Mouse (Mus musculus): ENCODE results near the gene Grap.

DNA sequence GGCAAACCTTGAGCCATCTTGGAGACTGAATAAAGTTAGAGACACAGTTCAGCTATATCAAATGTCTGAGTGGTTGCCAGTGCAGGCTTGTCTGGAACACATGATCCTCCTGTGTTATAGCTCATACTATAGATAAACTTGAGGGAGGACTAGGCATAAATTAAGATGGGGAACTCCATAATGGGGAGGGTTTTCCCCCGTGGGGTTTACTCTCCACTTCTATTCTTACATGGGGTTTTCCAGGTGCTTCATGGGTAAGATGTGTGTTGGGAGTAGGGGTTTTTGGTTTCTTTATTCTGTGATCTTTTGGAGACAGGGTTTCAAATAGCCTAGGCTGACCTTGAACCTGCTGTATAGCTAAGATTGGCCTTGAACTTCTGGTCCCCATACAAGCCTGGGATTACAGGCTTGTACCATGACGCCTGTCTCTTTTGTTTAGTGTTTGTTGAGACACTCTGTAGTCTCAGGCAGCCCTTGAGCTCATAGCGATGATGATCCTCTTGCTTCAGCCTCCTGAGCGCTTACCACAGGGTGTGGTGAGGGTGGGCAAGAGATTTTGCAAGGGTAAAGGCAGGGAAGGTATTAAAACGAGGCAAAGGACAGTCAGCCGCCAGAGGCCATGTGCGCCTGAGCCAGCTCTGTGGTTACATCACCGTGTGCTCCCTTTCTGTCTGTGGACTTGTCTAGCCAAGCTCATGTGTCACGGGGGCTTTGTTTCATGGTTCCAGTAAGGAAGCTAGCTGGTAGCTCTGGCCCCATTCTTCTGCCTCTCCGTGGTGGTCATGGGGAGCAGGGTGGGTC lies 5.8 kb upstream of the Grap start:
- TF ChIP-seq CTCF (IDR thresholded peaks at IDR 0.05; ENCODE audit: control insufficient read depth, insufficient read depth, low read length) (no peak), POLR2A (IDR thresholded peaks at IDR 0.05; ENCODE audit: borderline replicate concordance, control insufficient read depth, low read depth, low read length) (no peak)

Data from bone marrow, adult 2 months (tissue).